Mouse (Mus musculus) cerebellum, postnatal 36 days (tissue): ENCODE measurements around the gene D6Ertd527e.

ENCODE experiments used
- DNase-seq, 2 experiments: peaks; one replicate each; pipeline ENCODE4 v3.0.0; 2021 to 2022; ENCODE audit warnings: mixed read lengths in 2 of 2

Gene D6Ertd527e

GRCm38 (mm10) chr6:87152461-87153230 lies 48.1 kb downstream of the D6Ertd527e start:
- no peak for DNase-seq

GRCm38 (mm10) chr6:87153231-87153580 lies 48.7 kb downstream of the D6Ertd527e start:
- DNase-seq = no peak

GRCm38 (mm10) chr6:87153836-87154235 lies 49.3 kb downstream of the D6Ertd527e start:
- DNase-seq = no peak

GRCm38 (mm10) chr6:87158062-87158623 lies 53.6 kb downstream of the D6Ertd527e start:
- DNase-seq = no peak

- no peak for DNase-seq
These were observed 55.6 kb downstream of the D6Ertd527e start for GRCm38 (mm10) chr6:87160196-87160595.

- no peak for DNase-seq
These were observed 57.1 kb downstream of the D6Ertd527e start for GRCm38 (mm10) chr6:87161391-87162263.
